Mouse (Mus musculus) urinary bladder, postnatal 25 days (tissue): ENCODE measurements at regions not wholly inside any gene's neighbourhood (a gene's known extent, or its start where the extent isn't known, plus 50 kb on each side); places are given as distances from the start of the nearest gene placed in this dataset.
A peak's percentile ranks its signal among the peaks of the same experiment; 100 is the strongest.

Experiments used
- DNase-seq: peaks from one replicate; pipeline ENCODE4 v3.0.0; 2022; ENCODE audit warnings: low spot score

DNA sequence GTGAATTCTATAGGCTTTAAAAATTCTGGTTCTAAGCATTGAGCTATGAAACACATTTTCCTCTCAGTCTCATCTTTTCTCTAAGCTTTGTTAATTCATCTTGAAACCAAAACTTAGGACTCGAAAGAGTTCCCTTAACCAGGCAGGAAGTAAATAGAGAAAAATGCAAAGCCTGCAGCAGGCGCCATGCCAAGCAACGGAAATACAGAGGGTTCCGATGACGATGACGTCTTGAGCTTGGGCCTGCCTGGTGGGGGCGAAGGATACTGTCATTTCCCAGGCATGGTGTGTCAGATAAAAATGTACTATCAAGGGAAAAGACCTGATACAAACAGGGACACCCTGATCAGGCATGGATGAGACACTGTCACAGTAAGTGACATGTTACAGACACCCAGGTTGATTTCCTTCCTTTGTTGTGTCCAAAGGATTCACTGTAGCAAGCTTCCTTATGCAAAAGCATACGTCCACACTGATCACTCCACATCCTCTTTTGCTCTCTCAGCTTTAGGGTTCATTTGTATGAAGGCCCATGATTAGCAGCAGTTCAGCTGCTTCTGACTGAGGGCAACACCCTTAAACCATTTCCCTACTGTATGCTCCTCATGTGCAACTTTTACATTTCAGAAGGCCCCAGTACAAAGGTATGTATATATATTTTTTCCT lies 135.0 kb downstream of the Cemip2 start:
- no peak for DNase-seq

DNA sequence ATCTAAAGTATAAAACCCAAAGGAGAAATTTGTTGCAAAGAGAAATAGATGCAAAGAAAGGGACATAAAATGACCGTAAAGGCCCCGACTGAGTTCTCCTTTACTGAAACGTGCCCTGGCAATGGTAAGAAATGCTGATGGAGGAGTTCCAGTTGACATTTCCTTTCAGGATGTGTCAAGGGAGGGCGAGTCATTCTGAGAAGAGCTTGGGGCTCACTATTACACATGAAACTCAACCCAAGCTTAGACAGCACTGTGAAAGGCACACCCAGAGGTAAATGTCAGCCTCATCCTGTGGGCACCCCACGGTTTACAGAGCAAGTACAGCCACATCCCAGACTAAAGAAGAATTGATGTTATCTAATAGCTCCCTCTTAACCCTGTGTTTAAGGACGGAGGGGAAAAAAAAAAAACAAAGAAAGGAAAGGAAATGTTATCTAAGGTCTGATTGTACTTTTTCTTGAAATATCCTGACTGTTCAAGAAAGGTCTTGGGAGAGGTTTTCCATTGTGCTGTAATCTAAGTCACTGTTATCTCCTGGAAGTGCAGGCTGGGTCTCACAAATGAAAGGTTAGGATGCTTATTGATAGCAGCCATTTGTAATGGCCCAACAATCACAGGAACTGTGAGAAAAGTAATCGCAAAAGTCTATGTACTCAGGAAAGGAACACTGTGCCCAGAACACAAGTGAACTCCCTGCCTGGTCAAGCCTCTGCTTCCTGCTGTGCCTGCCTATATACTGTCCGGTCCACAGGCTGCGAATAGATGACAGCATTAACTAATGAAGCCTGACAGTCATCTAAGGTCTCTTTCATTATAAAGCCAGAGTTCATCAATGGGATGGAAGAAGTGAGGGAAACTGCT lies 135.8 kb downstream of the Cemip2 start:
- no peak for DNase-seq

DNA sequence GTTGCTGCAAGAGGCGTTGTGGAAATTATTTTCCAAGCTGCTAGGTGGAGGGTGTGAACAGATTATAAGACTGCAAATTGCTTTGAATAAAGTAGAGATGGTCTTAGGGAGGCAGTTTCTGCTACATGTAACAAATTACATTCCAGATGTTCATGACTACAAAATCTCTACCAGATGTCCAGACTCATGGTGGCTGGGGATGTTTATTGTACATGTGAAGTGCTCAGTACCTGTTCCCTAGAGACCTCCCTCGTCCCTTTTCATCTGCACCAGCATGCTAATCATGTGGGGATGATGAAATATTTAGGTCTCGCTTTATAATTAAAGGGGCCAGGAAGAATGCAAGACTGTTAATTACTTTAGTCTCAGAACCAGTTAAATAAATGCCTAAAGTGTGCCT lies 136.5 kb downstream of the Cemip2 start:
- no peak for DNase-seq

DNA sequence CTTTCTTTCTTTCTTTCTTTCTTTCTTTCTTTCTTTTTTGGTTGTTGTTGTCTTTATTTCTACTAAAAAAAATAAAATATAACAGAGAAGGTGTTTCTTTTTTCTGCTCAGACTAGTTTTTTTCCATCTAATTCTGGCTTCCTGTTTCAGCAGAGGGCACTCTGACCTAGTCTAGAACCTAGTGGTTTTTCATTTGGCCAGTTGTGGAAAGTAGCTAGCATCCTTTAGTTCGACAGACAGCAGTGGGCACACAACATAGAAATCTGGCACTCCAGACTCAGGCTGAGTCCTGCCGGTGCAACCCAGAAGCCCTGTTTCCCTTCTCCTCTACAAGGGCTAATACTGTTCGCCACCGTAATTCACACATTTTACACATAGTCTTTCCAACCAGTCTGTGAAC lies 140.0 kb downstream of the Cemip2 start:
- no peak for DNase-seq

DNA sequence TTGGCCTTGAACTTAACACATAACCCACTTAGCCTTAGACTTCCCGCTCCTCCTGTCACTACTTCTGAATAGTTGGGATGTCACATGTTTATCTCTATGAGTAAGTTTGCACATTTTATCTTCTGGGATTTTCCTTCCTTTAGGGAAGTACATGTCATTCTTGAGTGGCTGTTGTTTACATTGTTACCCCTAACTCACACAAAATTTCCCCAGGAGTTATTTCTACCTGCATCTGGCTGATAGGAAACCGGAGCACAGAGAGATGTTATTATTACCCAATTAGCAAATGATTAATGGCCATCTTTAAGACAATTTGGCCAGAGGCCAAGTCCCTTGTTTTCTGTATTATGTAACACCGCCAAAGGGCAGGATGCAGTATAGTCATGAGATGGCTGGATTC lies 140.9 kb downstream of the Cemip2 start:
- no peak for DNase-seq

DNA sequence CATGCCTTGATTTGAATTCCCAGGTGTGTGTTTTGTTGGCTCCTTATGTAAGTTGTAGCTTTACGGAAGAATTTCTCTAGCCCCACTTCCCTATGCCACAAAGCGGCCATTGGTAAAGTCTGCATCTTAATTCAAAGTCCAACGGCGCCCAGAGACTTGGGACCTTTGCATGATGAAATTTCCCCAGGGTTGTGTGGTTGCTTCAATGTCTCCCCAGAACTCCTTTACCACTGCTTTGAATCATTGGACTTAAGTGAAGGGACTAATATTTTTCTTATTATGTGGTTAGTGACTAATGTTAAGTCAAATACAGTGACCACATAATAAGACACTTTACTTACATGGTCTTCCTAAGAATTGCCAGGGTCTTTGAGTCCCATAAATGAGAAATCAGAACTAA lies 162.0 kb downstream of the Cemip2 start:
- DNase-seq: no peak

DNA sequence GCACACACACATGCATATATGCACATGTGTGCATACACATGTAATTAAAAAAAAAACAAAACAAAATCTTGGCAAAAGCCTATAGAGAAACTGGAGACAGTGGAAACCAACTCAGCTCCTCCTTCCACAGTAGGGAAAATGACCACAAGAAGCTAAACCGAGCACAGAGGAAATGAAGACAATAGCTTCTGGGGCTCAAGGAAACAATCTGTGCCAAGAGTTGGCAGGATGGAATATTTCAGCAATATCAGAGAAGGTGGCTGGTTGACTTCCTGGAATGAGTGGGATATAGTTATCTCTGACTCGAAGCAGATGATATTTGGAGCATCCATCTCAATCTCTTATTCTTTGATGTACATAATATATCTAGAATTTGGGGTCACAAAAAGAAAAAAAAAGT lies 163.6 kb downstream of the Cemip2 start:
- no peak for DNase-seq

DNA sequence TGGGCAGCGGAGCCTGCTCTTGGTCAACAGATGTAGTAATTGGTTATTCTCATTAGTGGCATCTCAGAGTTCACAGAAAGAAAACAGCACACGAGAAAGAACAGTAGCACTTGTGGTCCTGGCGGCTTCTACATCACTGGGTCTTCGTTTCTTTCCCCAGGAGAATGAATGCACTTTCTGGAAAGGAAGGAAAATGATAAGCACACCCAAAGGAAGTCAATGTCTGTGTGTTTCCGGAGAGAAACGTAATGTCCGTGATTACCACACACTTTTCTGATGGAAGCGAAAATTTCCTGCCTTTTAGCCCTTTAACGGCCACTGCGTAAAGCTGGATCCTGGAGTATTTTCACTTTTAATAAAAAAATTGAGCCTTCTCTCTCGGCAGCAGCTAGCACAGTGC lies 164.1 kb downstream of the Cemip2 start:
- no peak for DNase-seq

DNA sequence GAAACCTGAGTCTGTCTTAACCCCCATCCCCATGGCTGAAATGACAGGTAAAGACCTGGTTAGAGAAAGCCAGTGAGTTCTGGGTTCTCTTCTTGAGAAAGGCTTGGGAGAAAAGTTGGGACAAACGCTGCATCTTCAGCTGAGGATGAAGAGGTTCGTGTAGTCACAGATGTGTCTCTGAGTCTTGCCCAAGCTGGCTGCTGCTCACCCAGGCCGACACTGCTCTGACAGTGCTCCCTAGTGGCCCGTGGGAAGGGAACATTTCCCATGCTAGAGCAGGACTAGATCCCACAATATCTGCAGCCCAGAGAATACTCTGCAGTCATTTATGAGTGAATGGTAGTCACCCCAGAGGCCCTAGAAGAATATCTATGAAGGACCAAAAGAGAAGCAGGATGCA lies 165.3 kb downstream of the Cemip2 start:
- no peak for DNase-seq

DNA sequence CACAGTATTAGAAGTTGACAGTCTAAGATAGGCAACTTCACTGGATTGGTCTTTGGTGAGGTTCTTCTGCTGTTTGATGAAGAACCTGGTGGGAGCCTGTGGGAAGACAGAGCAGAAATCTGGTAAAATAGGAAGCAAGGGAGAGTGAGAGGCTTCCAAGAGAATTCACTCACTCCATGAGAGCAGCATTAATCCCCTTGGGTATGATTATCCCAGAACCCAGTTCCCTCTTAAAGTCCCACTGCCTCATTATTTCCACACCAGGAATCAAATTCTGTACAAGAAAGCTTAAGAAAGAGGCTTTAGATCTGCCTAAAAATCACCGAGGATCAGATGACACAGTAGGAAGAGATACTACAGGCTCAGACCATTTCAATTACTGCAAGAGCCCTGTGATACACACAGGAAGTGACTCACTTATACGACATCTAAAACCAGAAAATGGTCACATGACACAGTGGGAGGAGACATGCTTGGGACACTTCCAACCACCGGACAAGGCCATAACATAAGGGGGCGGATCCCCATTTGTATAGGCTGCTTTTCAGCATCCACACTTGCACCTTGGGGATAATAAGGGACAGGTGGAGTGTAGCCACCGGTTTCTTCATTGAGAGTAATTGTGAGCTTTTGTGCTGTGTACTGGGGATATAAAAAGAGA lies 168.2 kb downstream of the Cemip2 start:
- DNase-seq: no peak

DNA sequence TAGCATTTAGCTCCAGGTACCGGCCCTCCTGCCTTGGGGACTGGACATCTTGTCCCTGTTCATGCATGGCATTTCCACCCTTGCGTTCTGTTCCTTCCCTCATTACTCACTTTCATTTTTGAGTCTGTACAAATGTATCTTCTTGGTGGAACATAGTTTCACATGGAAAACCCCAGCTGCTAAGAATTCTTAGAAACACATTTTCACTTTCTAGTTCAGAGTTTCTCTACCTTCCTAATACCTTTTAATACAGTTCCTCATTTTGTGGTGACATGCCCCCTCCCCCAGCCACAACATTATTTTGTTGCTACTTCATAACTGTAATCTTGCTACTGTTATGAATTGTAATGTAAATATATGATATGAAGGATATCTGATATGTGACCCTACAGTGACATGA lies 169.9 kb downstream of the Cemip2 start:
- DNase-seq: no peak

DNA sequence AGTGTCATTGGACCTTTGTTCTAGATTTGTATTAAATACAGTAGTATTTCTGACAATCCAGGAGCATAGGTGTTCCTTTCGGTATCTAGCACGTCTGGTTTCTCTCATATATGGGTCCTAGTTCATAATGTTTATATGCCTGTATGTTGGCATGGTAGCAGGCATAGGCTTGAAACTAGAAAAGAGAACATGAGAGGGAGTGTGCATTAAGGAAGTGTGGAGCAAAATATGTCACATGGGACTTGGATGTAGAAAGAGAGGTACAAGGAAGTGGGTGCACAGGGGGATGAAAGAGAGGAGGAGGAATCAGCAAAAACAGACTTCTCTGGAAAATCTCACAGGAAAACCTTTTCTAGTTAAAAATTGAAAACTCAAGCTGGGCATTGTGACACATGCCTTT lies 176.2 kb upstream of the Trpm3 start:
- no peak for DNase-seq

DNA sequence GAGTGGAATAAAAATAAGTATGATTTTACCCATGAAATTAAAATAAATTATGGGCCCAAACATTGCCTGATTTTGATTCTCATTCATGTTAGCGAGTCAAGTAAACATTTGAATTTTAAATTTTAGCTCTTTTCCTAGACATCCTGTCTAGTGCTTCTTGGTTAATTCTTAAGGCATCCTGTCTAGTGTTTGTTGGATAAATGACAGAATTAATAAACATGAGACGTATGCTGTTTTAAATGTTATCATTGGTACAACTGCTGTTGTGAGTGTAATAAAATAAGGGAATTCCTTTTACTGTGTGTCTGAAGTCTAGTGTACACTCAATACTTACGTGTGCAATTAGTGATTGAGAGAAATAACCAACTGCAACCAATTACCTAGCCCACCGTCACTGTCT lies 149.0 kb upstream of the Trpm3 start:
- no peak for DNase-seq

DNA sequence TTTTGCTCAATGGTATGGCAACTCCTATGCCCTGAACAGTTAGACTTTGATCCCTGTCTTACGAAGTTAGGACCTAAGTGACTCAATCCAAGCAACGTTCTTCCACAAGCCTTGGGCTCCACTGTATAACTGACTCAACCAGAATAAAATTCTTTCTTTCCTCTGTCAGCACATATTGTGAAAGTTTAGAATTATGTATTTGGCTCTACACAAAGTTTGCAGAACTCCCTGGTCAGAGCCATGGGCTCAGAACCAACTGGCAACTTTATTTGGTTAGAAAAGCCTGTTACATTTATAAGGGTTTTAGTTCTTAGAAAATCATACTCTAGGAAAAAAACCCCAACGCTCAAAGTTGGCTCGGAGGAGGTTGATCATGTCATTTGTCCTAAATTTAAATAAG lies 147.9 kb upstream of the Trpm3 start:
- DNase-seq: peak; percentile 8

DNA sequence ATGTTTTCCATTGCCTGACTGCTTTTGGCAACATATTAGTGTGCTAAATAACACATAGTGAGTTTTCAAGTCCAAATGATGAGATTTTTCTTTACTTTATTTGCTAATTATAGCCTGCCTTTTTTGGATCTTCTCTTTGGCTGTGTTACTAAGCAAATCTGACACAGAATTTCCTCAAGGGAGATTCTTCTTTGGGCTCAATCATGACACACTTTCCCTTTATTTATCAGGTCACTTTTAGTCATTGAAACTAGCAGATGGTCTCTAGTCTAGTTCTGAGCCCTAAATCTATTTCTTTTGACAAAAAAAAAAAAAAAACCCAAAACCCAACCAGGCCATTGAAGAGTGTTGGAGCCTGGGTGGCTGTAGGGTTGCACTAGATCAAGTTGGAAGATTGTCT lies 147.4 kb upstream of the Trpm3 start:
- DNase-seq: no peak

DNA sequence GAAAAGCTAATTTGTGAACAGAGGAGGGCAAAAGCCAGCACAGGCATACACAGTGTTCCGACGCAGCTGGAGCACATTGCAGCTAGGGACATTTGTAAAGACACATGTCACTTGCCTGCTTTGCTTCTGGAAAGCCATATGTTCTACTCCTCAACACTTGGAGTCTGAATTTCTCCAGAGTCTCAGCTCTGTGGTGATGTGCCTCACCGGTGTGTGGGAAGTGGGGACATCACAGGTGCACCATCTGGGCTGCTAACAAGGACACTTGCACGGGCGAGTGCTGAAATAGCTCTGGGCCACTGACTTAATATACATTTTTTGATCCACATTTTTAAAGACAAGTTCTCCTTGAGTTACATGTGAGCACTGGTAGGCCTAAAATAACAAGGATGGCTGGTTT lies 139.2 kb upstream of the Trpm3 start:
- no peak for DNase-seq

DNA sequence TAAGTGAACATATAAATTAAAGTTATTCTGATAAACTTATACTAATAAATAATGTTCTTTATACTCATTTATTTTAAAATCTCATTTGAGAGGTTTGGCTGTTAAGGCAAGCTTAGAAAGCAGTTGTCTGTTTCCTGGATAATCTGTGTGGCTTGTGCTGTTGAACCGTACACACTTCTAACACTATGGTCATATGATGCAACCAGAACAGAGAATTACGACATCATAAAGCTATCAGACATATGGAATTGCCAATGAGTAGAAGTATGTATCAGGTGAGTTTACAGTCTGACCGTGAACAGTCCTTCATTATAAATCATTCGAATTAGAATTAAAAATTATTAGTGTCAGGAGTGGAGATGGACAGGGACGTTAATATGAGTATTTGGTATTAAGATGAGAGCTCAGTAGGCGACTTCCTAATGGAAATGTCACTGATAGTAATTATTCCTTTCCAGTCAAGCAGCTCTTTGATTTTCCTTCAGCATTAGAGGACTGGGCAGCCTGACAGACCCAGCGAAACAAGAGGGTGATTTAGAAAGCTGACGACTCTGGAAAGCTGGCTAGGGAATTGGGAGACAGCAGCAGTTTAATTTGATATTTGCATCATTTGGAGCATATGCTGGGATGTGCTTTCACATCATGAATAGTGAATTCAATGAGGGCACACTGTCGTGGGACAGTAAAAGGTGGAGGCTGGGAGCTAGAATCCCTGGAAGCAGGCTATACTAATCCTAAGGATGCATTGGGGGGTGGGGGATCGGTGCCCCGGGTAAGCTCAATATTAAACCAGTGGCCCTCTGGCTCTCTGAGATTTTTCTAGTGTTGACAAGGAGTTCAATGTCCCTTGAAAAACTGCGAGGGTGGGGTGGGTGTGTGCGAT lies 130.6 kb upstream of the Trpm3 start:
- no peak for DNase-seq

DNA sequence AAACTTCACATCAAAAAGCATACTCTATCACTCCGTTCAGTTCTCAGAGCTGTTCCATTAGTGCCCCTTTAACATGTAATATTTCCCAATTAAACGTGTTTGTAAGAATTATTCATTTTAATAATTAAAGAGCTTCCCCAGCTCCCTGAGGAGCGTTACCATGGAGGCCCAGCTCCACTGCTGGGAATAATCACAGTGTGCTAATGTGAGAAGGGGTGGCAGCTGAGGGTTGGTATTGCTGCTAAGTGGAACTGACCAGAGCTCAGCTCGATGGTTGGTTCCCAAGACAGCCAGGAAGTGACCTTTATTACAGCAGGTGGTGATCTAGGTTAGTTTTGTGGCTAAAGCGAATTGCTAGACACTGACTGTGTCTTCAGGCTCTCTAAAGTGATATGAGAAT lies 128.6 kb upstream of the Trpm3 start:
- no peak for DNase-seq

DNA sequence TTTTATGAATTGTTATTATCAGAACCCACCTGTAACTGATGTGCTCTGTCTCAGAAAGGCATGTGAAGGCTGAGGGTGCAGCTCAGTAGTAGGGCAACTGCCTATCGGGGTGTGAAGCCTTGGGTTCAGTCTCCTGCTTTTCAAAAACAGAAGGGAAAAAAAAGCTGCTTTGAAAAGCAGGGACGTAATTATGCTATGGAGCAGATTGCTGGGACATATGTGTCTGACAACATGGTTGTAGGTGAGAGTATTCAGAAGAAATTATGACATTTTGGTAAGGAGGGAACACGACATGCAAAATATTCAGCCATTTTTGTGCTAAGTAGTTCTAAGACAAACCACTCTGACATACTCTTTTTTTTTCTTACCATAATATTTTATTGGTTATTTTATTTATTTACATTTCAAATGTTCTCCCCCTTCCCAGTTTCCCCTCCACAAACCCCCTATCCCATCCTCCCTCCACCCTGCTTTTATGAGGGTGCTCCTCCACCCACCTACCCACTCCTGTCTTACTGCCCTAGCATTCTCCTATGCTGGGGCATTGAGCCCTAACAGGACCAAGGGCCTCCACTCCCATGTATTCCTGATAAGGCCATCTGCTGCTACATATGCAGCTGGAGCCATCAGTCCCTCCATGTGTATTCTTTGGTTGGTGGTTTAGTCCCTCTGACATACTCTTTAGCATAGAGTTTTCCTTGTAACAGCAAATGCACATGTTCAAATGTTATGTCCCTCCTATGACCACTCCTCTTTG lies 122.8 kb upstream of the Trpm3 start:
- no peak for DNase-seq

DNA sequence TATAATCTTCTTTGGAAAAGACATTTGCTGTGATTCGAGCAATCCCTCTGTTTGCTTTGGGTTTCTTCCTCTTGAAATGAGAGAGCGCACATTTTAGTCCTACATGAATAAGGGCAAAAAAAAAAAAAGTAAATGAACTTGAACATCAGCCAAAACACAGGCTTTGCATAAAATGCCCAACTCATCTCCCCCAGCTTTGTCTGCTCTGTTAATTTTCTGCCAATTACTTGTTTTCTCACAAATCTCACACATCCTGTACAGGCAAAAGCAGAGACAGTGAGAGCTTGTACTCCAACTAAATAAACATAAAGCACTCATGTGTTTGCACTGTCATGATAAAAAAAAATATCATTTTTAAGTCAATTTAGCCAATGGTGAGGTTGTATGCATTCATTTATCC lies 121.4 kb upstream of the Trpm3 start:
- no peak for DNase-seq

DNA sequence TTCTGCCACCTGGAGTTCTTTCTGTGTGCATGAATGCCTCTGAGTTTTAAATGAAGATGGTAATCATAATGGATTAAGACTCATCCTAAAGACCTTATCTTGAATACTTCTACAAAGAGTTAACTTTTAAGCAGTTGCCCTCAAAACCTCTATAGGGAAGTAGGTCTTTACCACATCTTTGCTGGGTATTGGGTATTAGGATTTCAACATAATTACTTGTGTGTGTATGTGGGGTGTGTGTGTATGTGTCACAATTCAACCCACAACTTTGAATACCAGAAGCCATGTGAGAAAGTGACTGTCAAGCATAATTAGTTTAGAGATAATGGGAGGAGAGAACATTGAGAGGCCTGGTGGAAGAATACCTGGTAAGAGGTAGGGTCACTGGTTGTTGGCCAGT lies 111.3 kb upstream of the Trpm3 start:
- no peak for DNase-seq

DNA sequence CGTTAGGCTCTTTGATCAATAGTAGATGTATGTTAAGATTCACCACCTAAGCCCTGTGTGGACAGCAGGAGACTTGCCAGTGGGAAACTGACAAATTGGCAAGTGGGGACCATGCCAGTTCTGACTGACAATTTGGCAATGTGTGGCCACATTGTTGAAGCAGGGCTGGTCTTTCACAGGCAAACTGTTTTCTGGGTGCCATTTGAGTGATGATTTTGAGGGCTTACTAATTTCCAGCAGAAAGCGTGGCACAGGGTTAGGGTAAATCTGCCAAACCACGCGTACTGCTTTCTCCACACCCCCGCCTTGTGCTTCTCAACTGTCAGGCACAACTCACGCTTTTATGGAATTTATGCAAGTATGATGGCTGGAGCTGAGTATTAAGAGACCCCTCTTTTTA lies 91.2 kb upstream of the Trpm3 start:
- DNase-seq: no peak
